Mouse (Mus musculus): ENCODE results near the gene Cfl2. TPM values are rescaled to one million over a fixed set of nuclear protein-coding genes. Genes with fewer than 3 reads are reported as not detected.
A peak's percentile ranks its signal among the peaks of the same experiment; 100 is the strongest.
"Not testable (repeated sequence)": the region's sequence is repeated elsewhere in the genome, so short reads cannot be mapped to it uniquely, and the experiment has no call there.

The Cfl2 gene
- polyA plus RNA-seq, 1 experiment from 2014 or later = 208 TPM

- Histone ChIP-seq H3K4me3 (ENCODE audit: low read length) (no peak overlapping the region), H3K4me2 (replicated peaks; ENCODE audit: low read depth, low read length) (no peak overlapping the region), H3K4me1 (ENCODE audit: insufficient read depth, low read length) (peaks cover 4% of the 10 kb centered on the region; the same call in 1 of the 2 replicates), H3K9me3 (ENCODE audit: low read length) (no peaks in the 10 kb centered on the region), H3K36me3 (ENCODE audit: insufficient read depth, low read length) (no peaks in the 10 kb centered on the region), H3K27me3 (ENCODE audit: insufficient read depth, low read length) (no peaks in the 10 kb centered on the region), H3K9ac (replicated peaks; ENCODE audit: low read length) (no peak overlapping the region), H3K27ac (ENCODE audit: low read length) (no peak overlapping the region)
- 66% methylated on average over 9 of the region's 9 CpGs for WGBS
- ATAC-seq (ENCODE audit: low FRiP score, low TSS enrichment) = no peak
These were observed 28.7 kb downstream of the Cfl2 start for GRCm38 (mm10) chr12:54833856-54834399.

- H3K4me3 ChIP-seq (ENCODE audit: low read length); H3K9me3 ChIP-seq (ENCODE audit: low read length); H3K36me3 ChIP-seq (ENCODE audit: insufficient read depth, low read length); H3K27me3 ChIP-seq (ENCODE audit: insufficient read depth, low read length); H3K4me1 ChIP-seq (ENCODE audit: insufficient read depth, low read length); H3K27ac ChIP-seq (ENCODE audit: low read length); H3K4me2 ChIP-seq (replicated peaks; ENCODE audit: low read depth, low read length); H3K9ac ChIP-seq (replicated peaks; ENCODE audit: low read length); ATAC-seq (ENCODE audit: low FRiP score, low TSS enrichment): not testable (repeated sequence)
- WGBS = 70% methylated on average over 1 of the region's 1 CpGs
These were observed 30.8 kb downstream of the Cfl2 start for GRCm38 (mm10) chr12:54831927-54832326.

- no peak overlapping the region for H3K4me2 ChIP-seq (replicated peaks; ENCODE audit: low read depth, low read length)
- WGBS = 11% methylated on average over 6 of the region's 6 CpGs
- no peak overlapping the region for H3K27ac ChIP-seq (ENCODE audit: low read length)
- H3K9me3 ChIP-seq (ENCODE audit: low read length) = no peaks in the 10 kb centered on the region
- peak; percentile 75; the same call in 1 of the 2 replicates for ATAC-seq (ENCODE audit: low FRiP score, low TSS enrichment)
- no peaks in the 10 kb centered on the region for H3K27me3 ChIP-seq (ENCODE audit: insufficient read depth, low read length)
- H3K4me1 ChIP-seq (ENCODE audit: insufficient read depth, low read length) = peaks cover 4% of the 10 kb centered on the region; the same call in 1 of the 2 replicates
- H3K4me3 ChIP-seq (ENCODE audit: low read length) = no peak overlapping the region
- H3K36me3 ChIP-seq (ENCODE audit: insufficient read depth, low read length) = no peaks in the 10 kb centered on the region
- no peak overlapping the region for H3K9ac ChIP-seq (replicated peaks; ENCODE audit: low read length)
These were observed 32.1 kb downstream of the Cfl2 start for GRCm38 (mm10) chr12:54830574-54830973.

- no peak for ATAC-seq (ENCODE audit: low FRiP score, low TSS enrichment)
- WGBS = 52% methylated on average over 5 of the region's 5 CpGs
- Histone ChIP-seq H3K36me3 (ENCODE audit: insufficient read depth, low read length) (no peaks in the 10 kb centered on the region), H3K4me2 (replicated peaks; ENCODE audit: low read depth, low read length) (no peak overlapping the region), H3K27ac (ENCODE audit: low read length) (no peak overlapping the region), H3K4me1 (ENCODE audit: insufficient read depth, low read length) (no peaks in the 10 kb centered on the region), H3K9ac (replicated peaks; ENCODE audit: low read length) (no peak overlapping the region), H3K4me3 (ENCODE audit: low read length) (no peak overlapping the region), H3K27me3 (ENCODE audit: insufficient read depth, low read length) (no peaks in the 10 kb centered on the region), H3K9me3 (ENCODE audit: low read length) (no peaks in the 10 kb centered on the region)
These were observed 32.8 kb downstream of the Cfl2 start for GRCm38 (mm10) chr12:54829876-54830275.

GRCm38 (mm10) chr12:54828043-54828442, 34.6 kb downstream of the Cfl2 start:
- H3K27ac ChIP-seq (ENCODE audit: low read length) = no peak overlapping the region
- no peak overlapping the region for H3K4me3 ChIP-seq (ENCODE audit: low read length)
- H3K27me3 ChIP-seq (ENCODE audit: insufficient read depth, low read length) = no peaks in the 10 kb centered on the region
- WGBS = 44% methylated on average over 1 of the region's 1 CpGs
- no peaks in the 10 kb centered on the region for H3K4me1 ChIP-seq (ENCODE audit: insufficient read depth, low read length)
- H3K4me2 ChIP-seq (replicated peaks; ENCODE audit: low read depth, low read length) = no peak overlapping the region
- H3K9me3 ChIP-seq (ENCODE audit: low read length) = no peaks in the 10 kb centered on the region
- no peak for ATAC-seq (ENCODE audit: low FRiP score, low TSS enrichment)
- H3K9ac ChIP-seq (replicated peaks; ENCODE audit: low read length) = no peak overlapping the region
- H3K36me3 ChIP-seq (ENCODE audit: insufficient read depth, low read length) = no peaks in the 10 kb centered on the region

GRCm38 (mm10) chr12:54825202-54825601, 37.5 kb downstream of the Cfl2 start:
- Histone ChIP-seq H3K4me1 (ENCODE audit: insufficient read depth, low read length) (no peaks in the 10 kb centered on the region), H3K36me3 (ENCODE audit: insufficient read depth, low read length) (no peaks in the 10 kb centered on the region), H3K27ac (ENCODE audit: low read length) (no peak overlapping the region), H3K9ac (replicated peaks; ENCODE audit: low read length) (no peak overlapping the region), H3K4me3 (ENCODE audit: low read length) (no peak overlapping the region), H3K4me2 (replicated peaks; ENCODE audit: low read depth, low read length) (no peak overlapping the region), H3K27me3 (ENCODE audit: insufficient read depth, low read length) (no peaks in the 10 kb centered on the region), H3K9me3 (ENCODE audit: low read length) (no peaks in the 10 kb centered on the region)
- 97% methylated on average over 3 of the region's 3 CpGs for WGBS
- no peak for ATAC-seq (ENCODE audit: low FRiP score, low TSS enrichment)

GRCm38 (mm10) chr12:54822836-54823426, 39.7 kb downstream of the Cfl2 start:
- H3K36me3 ChIP-seq (ENCODE audit: insufficient read depth, low read length) = no peaks in the 10 kb centered on the region
- 63% methylated on average over 4 of the region's 4 CpGs for WGBS
- ATAC-seq (ENCODE audit: low FRiP score, low TSS enrichment) = no peak

GRCm38 (mm10) chr12:54820684-54821161, 42.0 kb downstream of the Cfl2 start:
- Histone ChIP-seq H3K9ac (replicated peaks; ENCODE audit: low read length) (no peak overlapping the region), H3K4me3 (ENCODE audit: low read length) (no peak overlapping the region), H3K36me3 (ENCODE audit: insufficient read depth, low read length) (no peaks in the 10 kb centered on the region), H3K27ac (ENCODE audit: low read length) (no peak overlapping the region), H3K4me2 (replicated peaks; ENCODE audit: low read depth, low read length) (no peak overlapping the region), H3K27me3 (ENCODE audit: insufficient read depth, low read length) (no peaks in the 10 kb centered on the region), H3K9me3 (ENCODE audit: low read length) (no peaks in the 10 kb centered on the region), H3K4me1 (ENCODE audit: insufficient read depth, low read length) (no peaks in the 10 kb centered on the region)
- ATAC-seq (ENCODE audit: low FRiP score, low TSS enrichment) = no peak
- 41% methylated on average over 2 of the region's 2 CpGs for WGBS

More at GRCm38 (mm10) chr12:54822836-54823426, 39.7 kb downstream of the Cfl2 start:
- H3K27me3 ChIP-seq (ENCODE audit: insufficient read depth, low read length) = no peaks in the 10 kb centered on the region
- no peak overlapping the region for H3K4me2 ChIP-seq (replicated peaks; ENCODE audit: low read depth, low read length)
- H3K9ac ChIP-seq (replicated peaks; ENCODE audit: low read length) = no peak overlapping the region
- H3K27ac ChIP-seq (ENCODE audit: low read length) = no peak overlapping the region
- H3K4me1 ChIP-seq (ENCODE audit: insufficient read depth, low read length) = no peaks in the 10 kb centered on the region
- H3K9me3 ChIP-seq (ENCODE audit: low read length) = no peaks in the 10 kb centered on the region
- no peak overlapping the region for H3K4me3 ChIP-seq (ENCODE audit: low read length)

GRCm38 (mm10) chr12:54819181-54819935, 43.3 kb downstream of the Cfl2 start:
- no peak for ATAC-seq (ENCODE audit: low FRiP score, low TSS enrichment)
- H3K27me3 ChIP-seq (ENCODE audit: insufficient read depth, low read length) = no peaks in the 10 kb centered on the region
- 67% methylated on average over 6 of the region's 6 CpGs for WGBS
- no peaks in the 10 kb centered on the region for H3K36me3 ChIP-seq (ENCODE audit: insufficient read depth, low read length)
- no peaks in the 10 kb centered on the region for H3K4me1 ChIP-seq (ENCODE audit: insufficient read depth, low read length)
- no peak overlapping the region for H3K4me3 ChIP-seq (ENCODE audit: low read length)
- H3K9me3 ChIP-seq (ENCODE audit: low read length) = no peaks in the 10 kb centered on the region
- H3K9ac ChIP-seq (replicated peaks; ENCODE audit: low read length) = no peak overlapping the region
- no peak overlapping the region for H3K27ac ChIP-seq (ENCODE audit: low read length)
- H3K4me2 ChIP-seq (replicated peaks; ENCODE audit: low read depth, low read length) = no peak overlapping the region

GRCm38 (mm10) chr12:54810142-54810541, 52.5 kb downstream of the Cfl2 start:
- H3K4me2 ChIP-seq (replicated peaks; ENCODE audit: low read depth, low read length) = no peak overlapping the region
- H3K27me3 ChIP-seq (ENCODE audit: insufficient read depth, low read length) = no peaks in the 10 kb centered on the region
- ATAC-seq (ENCODE audit: low FRiP score, low TSS enrichment) = 0 out of 2 replicates have a peak, but pooled peaks have one; percentile 13
- peaks cover 22% of the 10 kb centered on the region; the same call in 1 of the 2 replicates for H3K4me1 ChIP-seq (ENCODE audit: insufficient read depth, low read length)
- no peak overlapping the region for H3K4me3 ChIP-seq (ENCODE audit: low read length)
- no peaks in the 10 kb centered on the region for H3K36me3 ChIP-seq (ENCODE audit: insufficient read depth, low read length)
- no peak overlapping the region for H3K9ac ChIP-seq (replicated peaks; ENCODE audit: low read length)
- 53% methylated on average over 2 of the region's 2 CpGs for WGBS
- H3K9me3 ChIP-seq (ENCODE audit: low read length) = no peaks in the 10 kb centered on the region
- no peak overlapping the region for H3K27ac ChIP-seq (ENCODE audit: low read length)

Data from kidney, embryonic 16.5 days (tissue).